Mouse (Mus musculus) neural tube, embryonic 11.5 days (tissue): ENCODE measurements around the gene Pi4k2b. TPM values are rescaled to one million over a fixed set of nuclear protein-coding genes. Genes with fewer than 3 reads are reported as not detected.

Source experiments
- ATAC-seq: fragments of 200-750 bp; cut with Nextera tagmentation; 2 replicates; pipeline ENCODE4 v1.8.0; 2017; ENCODE audit warnings: moderate number of reproducible peaks, mild to moderate bottlenecking, moderate TSS enrichment, moderate library complexity; ENCODE audit not compliant: insufficient read depth, low FRiP score, low TSS enrichment
- DNase-seq: peaks from one replicate; pipeline ENCODE4 v3.0.0-alpha.2; 2015; ENCODE audit warnings: low spot score
- H3K27ac ChIP-seq: fragments of 300-500 bp; sonication (generic); 2 replicates; pipeline ENCODE4 v1.5.1; 2014; ENCODE audit warnings: low read depth, mild to moderate bottlenecking, low read length
- H3K27me3 ChIP-seq: fragments of 300-500 bp; sonication (generic); 2 replicates; pipeline ENCODE4 v1.6.1; 2014; ENCODE audit warnings: mild to moderate bottlenecking, low read length, mixed read lengths; ENCODE audit not compliant: control insufficient read depth, insufficient read depth
- H3K36me3 ChIP-seq: fragments of 300-500 bp; sonication (generic); 2 replicates; pipeline ENCODE4 v1.6.1; 2014; ENCODE audit warnings: mild to moderate bottlenecking, low read length, moderate library complexity, mixed read lengths; ENCODE audit not compliant: control insufficient read depth, insufficient read depth
- H3K4me1 ChIP-seq: fragments of 300-500 bp; sonication (generic); 2 replicates; pipeline ENCODE4 v1.6.1; 2014; ENCODE audit warnings: low read length, mixed read lengths; ENCODE audit not compliant: control insufficient read depth, insufficient read depth
- H3K4me2 ChIP-seq: fragments of 300-500 bp; sonication (generic); 2 replicates; pipeline ENCODE4 v1.6.1; 2014; ENCODE audit warnings: low read depth, mild to moderate bottlenecking, moderate library complexity
- H3K4me3 ChIP-seq: fragments of 300-500 bp; sonication (generic); 2 replicates; pipeline ENCODE4 v1.5.1; 2014; ENCODE audit warnings: low read depth, low read length
- H3K9ac ChIP-seq: fragments of 300-500 bp; sonication (generic); 2 replicates; pipeline ENCODE4 v1.6.1; 2014; ENCODE audit warnings: mild to moderate bottlenecking, low read length
- H3K9me3 ChIP-seq: fragments of 300-500 bp; sonication (generic); 2 replicates; pipeline ENCODE4 v1.6.1; 2016; ENCODE audit warnings: low read length; ENCODE audit not compliant: control insufficient read depth
- WGBS: fragments of 180-500 bp; shearing (Covaris S2); extraction: QIAGEN DNeasy Blood & Tissue Kit; methylation state at CpG from one replicate; pipeline ENCODE4 v1.1.7; 2014; 5-methylcytosine and 5-hydroxymethylcytosine counted together
- polyA plus RNA-seq: library from polyadenylated mRNA; unstranded; fragments of >200 nt; fragmentation: Nextera tagmentation; extraction: Ambion mirVana; gene quantifications from 2 replicates; pipeline ENCODE4 v1.2.1, GENCODE M21; 2014

The Pi4k2b gene
- polyA plus RNA-seq, 1 experiment from 2014 or later, result 22.4 TPM

DNA sequence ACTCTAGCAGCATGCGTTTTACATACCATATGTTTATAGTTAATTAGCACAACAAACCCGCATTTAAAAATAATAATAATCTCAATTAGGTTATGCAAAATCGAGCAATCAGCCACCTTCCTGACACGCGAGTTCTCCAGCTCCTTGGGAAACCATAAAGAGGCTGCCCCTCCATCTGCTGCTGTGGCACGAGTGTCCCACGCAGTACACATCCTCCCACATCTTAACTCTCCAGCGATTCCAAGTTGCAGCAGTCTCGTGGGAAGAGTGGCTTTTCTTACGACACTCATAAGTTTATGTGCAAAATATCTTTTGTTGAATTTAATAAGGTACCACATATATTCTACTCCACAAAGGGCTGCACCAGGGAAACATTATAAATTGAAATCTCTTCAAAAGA lies 71.1 kb downstream of the Pi4k2b start:
- 92% methylated on average over 10 of the region's 10 CpGs for WGBS

DNA sequence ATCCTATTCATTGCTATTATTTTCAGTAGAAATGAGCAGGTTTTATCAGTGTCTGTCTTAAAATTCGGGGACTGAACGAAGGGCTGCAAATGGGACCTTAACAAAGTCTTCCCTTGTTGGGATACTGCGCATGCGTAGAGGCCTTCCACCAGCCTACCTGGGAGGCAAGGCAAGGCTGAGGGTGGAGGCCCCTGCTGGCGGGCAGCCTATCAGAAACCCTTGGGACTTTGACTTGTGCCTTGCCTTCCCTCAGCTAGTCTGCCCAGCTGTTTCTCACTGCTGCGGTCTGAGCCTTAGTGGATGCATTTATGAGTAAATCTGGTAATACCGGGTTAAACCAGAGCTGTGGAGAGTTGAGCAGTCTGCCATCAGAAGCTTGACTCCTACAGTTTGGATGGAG lies 71.9 kb downstream of the Pi4k2b start:
- Histone ChIP-seq H3K4me3 (no peak overlapping the region), H3K27me3 (no peaks in the 10 kb centered on the region), H3K9me3 (no peaks in the 10 kb centered on the region), H3K27ac (no peak overlapping the region), H3K4me2 (no peak overlapping the region), H3K9ac (no peak overlapping the region), H3K36me3 (peaks cover 4% of the 10 kb centered on the region; the same call in 1 of the 2 replicates), H3K4me1 (no peaks in the 10 kb centered on the region)
- WGBS, result 93% methylated on average over 7 of the region's 7 CpGs
- ATAC-seq (no peak), DNase-seq (no peak)

More for the DNA sequence above, 71.1 kb downstream of the Pi4k2b start:
- H3K36me3 ChIP-seq, result peaks cover 4% of the 10 kb centered on the region; the same call in 1 of the 2 replicates
- H3K4me2 ChIP-seq, result no peak overlapping the region
- no peaks in the 10 kb centered on the region for H3K4me1 ChIP-seq
- no peak overlapping the region for H3K4me3 ChIP-seq
- H3K9me3 ChIP-seq, result no peaks in the 10 kb centered on the region
- no peak overlapping the region for H3K9ac ChIP-seq
- H3K27ac ChIP-seq, result no peak overlapping the region
- no peaks in the 10 kb centered on the region for H3K27me3 ChIP-seq
- ATAC-seq (no peak), DNase-seq (no peak)

DNA sequence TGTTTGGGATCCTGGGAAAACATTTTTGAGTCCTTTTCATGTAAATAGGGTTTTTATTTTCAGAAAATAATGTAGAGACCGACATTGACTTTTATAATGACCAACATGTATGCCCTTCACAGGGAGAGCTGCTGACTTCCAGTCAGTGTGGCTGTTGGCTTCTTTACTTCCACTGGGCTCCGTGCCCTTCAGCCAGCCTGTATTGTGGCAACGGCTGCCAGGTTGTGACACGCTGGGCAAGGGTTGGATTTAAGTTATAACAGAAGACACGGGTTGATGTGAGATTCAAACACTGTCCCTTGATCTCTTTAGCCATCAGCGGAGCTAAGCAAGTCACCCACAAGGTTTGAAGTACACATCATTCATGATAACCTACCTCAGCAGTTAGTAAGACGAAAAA lies 77.3 kb downstream of the Pi4k2b start:
- no peak for ATAC-seq
- Histone ChIP-seq H3K36me3 (peaks cover 6% of the 10 kb centered on the region; the same call in 1 of the 2 replicates), H3K27me3 (no peaks in the 10 kb centered on the region), H3K4me3 (no peak overlapping the region), H3K4me1 (no peaks in the 10 kb centered on the region), H3K9ac (no peak overlapping the region), H3K27ac (no peak overlapping the region), H3K4me2 (no peak overlapping the region), H3K9me3 (no peaks in the 10 kb centered on the region)
- DNase-seq, result no peak
- WGBS, result 92% methylated on average over 7 of the region's 7 CpGs

Other genes with a start within 250 kb of the Pi4k2b start
- 1.4 and 1.5 TPM in 2 replicates for gene Lgi2, start 175.1 kb upstream of the Pi4k2b start, polyA plus RNA-seq
- gene Sepsecs, start 71.9 kb upstream of the Pi4k2b start, polyA plus RNA-seq, result 8.7 and 9.0 TPM in 2 replicates
- gene Zcchc4, start 33.8 kb downstream of the Pi4k2b start, polyA plus RNA-seq, result 15.0 and 16.3 TPM in 2 replicates
- gene Anapc4, start 92.4 kb downstream of the Pi4k2b start, polyA plus RNA-seq, result 137 and 141 TPM in 2 replicates